Mouse (Mus musculus) layer of hippocampus, postnatal 10 days (tissue): ENCODE results near the gene Syt2. TPM values are rescaled to one million over a fixed set of nuclear protein-coding genes. Genes with fewer than 3 reads are reported as not detected.

Source experiments
- DNase-seq, 2 experiments: peaks; one replicate each; pipeline ENCODE4 v3.0.0; 2021; ENCODE audit warnings: low spot score in 2 of 2
- total RNA-seq, 2 experiments: library from RNA; stranded (reverse); gene quantifications; 2 replicates each; pipeline ENCODE4 v1.2.3; 2021

The Syt2 gene
- total RNA-seq, 2 experiments from 2014 or later: 14.2 to 14.5 TPM

- DNase-seq: no peak
These were observed 125.5 kb downstream of the Syt2 start for GRCm38 (mm10) chr1:134771999-134772398.

- no peak for DNase-seq
These were observed 126.3 kb downstream of the Syt2 start for GRCm38 (mm10) chr1:134772821-134773220.

GRCm38 (mm10) chr1:134773256-134773655 lies 126.8 kb downstream of the Syt2 start:
- no peak for DNase-seq

GRCm38 (mm10) chr1:134774247-134774646 lies 127.8 kb downstream of the Syt2 start:
- no peak for DNase-seq

GRCm38 (mm10) chr1:134774728-134775287 lies 128.3 kb downstream of the Syt2 start:
- no peak for DNase-seq

- DNase-seq: no peak
These were observed 129.2 kb downstream of the Syt2 start for GRCm38 (mm10) chr1:134775631-134776030.

GRCm38 (mm10) chr1:134777201-134777885 lies 130.9 kb downstream of the Syt2 start:
- no peak for DNase-seq

- DNase-seq: no peak
These were observed 131.6 kb downstream of the Syt2 start for GRCm38 (mm10) chr1:134777936-134778548.

GRCm38 (mm10) chr1:134782797-134783196 lies 136.3 kb downstream of the Syt2 start:
- DNase-seq: no peak

GRCm38 (mm10) chr1:134783958-134784357 lies 137.5 kb downstream of the Syt2 start:
- no peak for DNase-seq

- DNase-seq: no peak
These were observed 138.0 kb downstream of the Syt2 start for GRCm38 (mm10) chr1:134784481-134784880.

- DNase-seq: no peak
These were observed 138.4 kb downstream of the Syt2 start for GRCm38 (mm10) chr1:134784911-134785310.

GRCm38 (mm10) chr1:134788096-134788495 lies 141.6 kb downstream of the Syt2 start:
- no peak for DNase-seq

- DNase-seq: no peak
These were observed 144.4 kb downstream of the Syt2 start for GRCm38 (mm10) chr1:134790716-134791439.

- no peak for DNase-seq
These were observed 145.0 kb downstream of the Syt2 start for GRCm38 (mm10) chr1:134791456-134791855.

GRCm38 (mm10) chr1:134796076-134796475 lies 149.6 kb downstream of the Syt2 start:
- no peak for DNase-seq

- DNase-seq: no peak
These were observed 150.1 kb downstream of the Syt2 start for GRCm38 (mm10) chr1:134796536-134796935.

- DNase-seq: no peak
These were observed 155.3 kb downstream of the Syt2 start for GRCm38 (mm10) chr1:134801758-134802157.

- no peak for DNase-seq
These were observed 157.0 kb downstream of the Syt2 start for GRCm38 (mm10) chr1:134803286-134804117.

- no peak for DNase-seq
These were observed 157.9 kb downstream of the Syt2 start for GRCm38 (mm10) chr1:134804373-134804772.

- DNase-seq: peak in 1 of 2 experiments; percentile 29
These were observed 159.0 kb downstream of the Syt2 start for GRCm38 (mm10) chr1:134805471-134805870.
